Comparison of ENCODE assay signal across 19 mouse cellular contexts in the genomic region with DNA sequence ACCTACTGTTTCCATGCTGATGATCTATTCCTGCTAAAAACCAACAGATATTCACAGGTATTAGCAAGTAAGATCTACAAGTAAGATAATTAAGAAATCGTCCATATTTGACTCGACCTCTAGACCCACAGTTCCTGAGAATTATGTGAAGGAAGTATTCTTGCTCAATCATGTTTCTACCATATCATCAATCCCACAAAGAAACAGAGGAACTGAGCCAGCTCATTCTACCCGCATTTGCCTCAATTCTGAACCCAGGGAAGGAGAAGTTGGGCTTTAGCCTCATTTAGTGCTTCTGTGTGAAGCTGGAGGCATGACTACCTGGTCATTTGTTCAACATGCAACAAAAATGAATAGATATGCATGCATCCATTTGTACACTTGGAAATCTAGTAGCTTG.
A peak's percentile ranks its signal among the peaks of the same experiment; 100 is the strongest.
DNase-seq lines count a peak whose midpoint lies in the region; ATAC-seq and TF ChIP-seq lines count a peak whose summit lies in the region.
"Had no signal": no experiment of that assay in that cellular context is flagged by ENCODE, and none has a peak within 500 bp of the region (broad histone marks: within the 10 kb centered on the region; RNA-seq: fewer than 3 reads in every experiment).

No protein-coding gene starts in this region.

- no peaks in the 10 kb centered on the region for H3K79me2 ChIP-seq in liver, adult 2 months (ENCODE audit: control insufficient read depth, insufficient read depth, low read length)
- H3K79me2 ChIP-seq in macrophage (ENCODE audit: inconsistent target) = no peaks in the 10 kb centered on the region

- H3K4me2 ChIP-seq in hindbrain, embryonic 16.5 days (ENCODE audit: low read length) = no peak overlapping the region
- H3K4me2 ChIP-seq: embryonic facial prominence, embryonic 15.5 days; forebrain, embryonic 15.5 days; heart, embryonic 12.5 days; hindbrain, embryonic 13.5 days had no signal

- no peak for ATAC-seq in monocyte, adult 5-6 weeks (replicated peaks; ENCODE audit: insufficient number of reproducible peaks, low FRiP score, low TSS enrichment, poor library complexity, severe bottlenecking)
- ATAC-seq in erythroid progenitor cell, adult 5-6 weeks (replicated peaks; ENCODE audit: low FRiP score, poor library complexity, severe bottlenecking) = no peak
- no peak for ATAC-seq in hindbrain, embryonic 16.5 days
- ATAC-seq: forebrain, embryonic 15.5 days had no signal

- TF ChIP-seq CTCF in liver, adult 2 months (IDR thresholded peaks at IDR 0.05; ENCODE audit: low read depth, low read length) = no peak

- peak; percentile 37 for DNase-seq in liver, adult 2 months (ENCODE audit: extremely low read depth, low read depth, low spot score)
- DNase-seq in liver = no peak
- peak; percentile 9 to 13 for DNase-seq in monocyte, adult 2 months (ENCODE audit: low read depth in 1 of 2, low spot score in 2 of 2)
- DNase-seq: adrenal gland, adult 2 months; adrenal gland, postnatal 25 days; cerebellum, adult 18-20 months; cerebellum, adult 9-11 months; embryo, embryonic 11 days; gastrocnemius, postnatal 36 days; heart, postnatal 36 days had no signal

- no peaks in the 10 kb centered on the region for H3K36me3 ChIP-seq in liver, adult 2 months (ENCODE audit: control insufficient read depth, insufficient read depth, low read length)
- H3K36me3 ChIP-seq in macrophage (ENCODE audit: inconsistent target) = no peaks in the 10 kb centered on the region
- no peaks in the 10 kb centered on the region for H3K36me3 ChIP-seq in hindbrain, embryonic 16.5 days (ENCODE audit: control insufficient read depth, insufficient read depth, low read length)
- H3K36me3 ChIP-seq: embryonic facial prominence, embryonic 15.5 days; forebrain, embryonic 15.5 days; heart, embryonic 12.5 days; hindbrain, embryonic 13.5 days had no signal

- H3K4me1 ChIP-seq in liver, adult 2 months (ENCODE audit: control insufficient read depth, insufficient read depth, low read length) = peaks cover 2% of the 10 kb centered on the region; the same call in 1 of the 2 replicates
- no peaks in the 10 kb centered on the region for H3K4me1 ChIP-seq in hindbrain, embryonic 16.5 days (ENCODE audit: control insufficient read depth, insufficient read depth, low read depth, low read length)
- H3K4me1 ChIP-seq: embryonic facial prominence, embryonic 15.5 days; forebrain, embryonic 15.5 days; heart, embryonic 12.5 days; hindbrain, embryonic 13.5 days had no signal

- no peak overlapping the region for H3K27ac ChIP-seq in liver, adult 2 months (replicated peaks; ENCODE audit: insufficient read depth, low read depth, low read length)
- H3K27ac ChIP-seq in macrophage = peak overlapping the region; percentile 75
- no peak overlapping the region for H3K27ac ChIP-seq in hindbrain, embryonic 16.5 days (ENCODE audit: low read depth, low read length)
- H3K27ac ChIP-seq: embryonic facial prominence, embryonic 15.5 days; forebrain, embryonic 15.5 days; hindbrain, embryonic 13.5 days had no signal

- TF ChIP-seq POLR2A in liver, adult 2 months (IDR thresholded peaks at IDR 0.05; ENCODE audit: extremely low read depth, insufficient read depth, low read length) = no peak

- no peaks in the 10 kb centered on the region for H3K9me3 ChIP-seq in hindbrain, embryonic 16.5 days (ENCODE audit: control insufficient read depth, low read length)
- H3K9me3 ChIP-seq: embryonic facial prominence, embryonic 15.5 days; forebrain, embryonic 15.5 days; heart, embryonic 12.5 days; hindbrain, embryonic 13.5 days had no signal

- H3K9ac ChIP-seq in liver, adult 2 months (ENCODE audit: low read depth, low read length) = no peak overlapping the region
- no peak overlapping the region for H3K9ac ChIP-seq in hindbrain, embryonic 16.5 days (ENCODE audit: low read depth, low read length)
- H3K9ac ChIP-seq: embryonic facial prominence, embryonic 15.5 days; forebrain, embryonic 15.5 days; heart, embryonic 12.5 days; hindbrain, embryonic 13.5 days had no signal

- no peak overlapping the region for H3K4me3 ChIP-seq in liver, adult 2 months (ENCODE audit: insufficient read depth, low read depth, low read length)
- H3K4me3 ChIP-seq in macrophage (ENCODE audit: inconsistent target) = no peak overlapping the region
- H3K4me3 ChIP-seq in hindbrain, embryonic 16.5 days (ENCODE audit: low read length) = no peak overlapping the region
- H3K4me3 ChIP-seq: embryonic facial prominence, embryonic 15.5 days; erythroblast, embryonic 14.5 days; forebrain, embryonic 15.5 days; heart, embryonic 12.5 days; hindbrain, embryonic 13.5 days had no signal

- H3K27me3 ChIP-seq in liver, adult 2 months (ENCODE audit: control insufficient read depth, insufficient read depth, low read length) = no peaks in the 10 kb centered on the region
- no peaks in the 10 kb centered on the region for H3K27me3 ChIP-seq in hindbrain, embryonic 16.5 days (replicated peaks; ENCODE audit: control insufficient read depth, insufficient read depth, low read length)
- H3K27me3 ChIP-seq: embryonic facial prominence, embryonic 15.5 days; forebrain, embryonic 15.5 days; heart, embryonic 12.5 days; hindbrain, embryonic 13.5 days had no signal

- 64% methylated on average over 3 of the region's 3 CpGs for WGBS in liver, adult 2 months
- 3% methylated on average over 3 of the region's 3 CpGs for WGBS in macrophage (ENCODE audit: missing documents)
- WGBS in hindbrain, embryonic 16.5 days = 89% methylated on average over 3 of the region's 3 CpGs
